Mouse (Mus musculus): ENCODE measurements at regions not wholly inside any gene's neighbourhood (a gene's known extent, or its start where the extent isn't known, plus 50 kb on each side); places are given as distances from the start of the nearest gene placed in this dataset.

DNA sequence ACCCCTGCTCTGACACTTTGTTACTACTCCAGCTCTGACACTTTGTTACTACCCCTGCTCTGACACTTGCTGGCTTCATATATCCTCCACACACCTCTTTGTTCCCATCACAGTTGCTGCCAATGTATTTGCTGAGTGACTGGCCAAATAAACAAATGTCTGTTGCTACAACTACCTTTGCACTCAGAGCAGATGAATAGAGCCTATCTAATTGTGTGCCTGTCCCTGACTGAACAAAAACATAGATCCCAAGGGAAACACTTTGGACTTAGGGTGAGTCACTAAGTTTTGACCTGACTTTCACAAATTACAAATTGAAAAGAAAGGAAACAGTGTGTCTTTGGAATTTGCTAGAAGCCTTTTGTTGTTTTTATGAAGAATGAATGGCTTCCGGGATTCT is 64.0 kb downstream of the Tuba3b start:
- TF ChIP-seq POLR2A (IDR thresholded peaks at IDR 0.05; ENCODE audit: control insufficient read depth, extremely low read depth, insufficient read depth, low read length, poor library complexity) (no peak), CTCF (IDR thresholded peaks at IDR 0.05; ENCODE audit: borderline replicate concordance, control insufficient read depth, extremely low read depth, insufficient read depth, low read length, poor library complexity) (no peak)

All from thymus, adult 2 months (tissue).